Mouse (Mus musculus): ENCODE measurements around the gene Cryba2. TPM values are rescaled to one million over a fixed set of nuclear protein-coding genes. Genes with fewer than 3 reads are reported as not detected.

The Cryba2 gene
- polyA plus RNA-seq, 1 experiment from 2014 or later: 0.62 TPM

DNA sequence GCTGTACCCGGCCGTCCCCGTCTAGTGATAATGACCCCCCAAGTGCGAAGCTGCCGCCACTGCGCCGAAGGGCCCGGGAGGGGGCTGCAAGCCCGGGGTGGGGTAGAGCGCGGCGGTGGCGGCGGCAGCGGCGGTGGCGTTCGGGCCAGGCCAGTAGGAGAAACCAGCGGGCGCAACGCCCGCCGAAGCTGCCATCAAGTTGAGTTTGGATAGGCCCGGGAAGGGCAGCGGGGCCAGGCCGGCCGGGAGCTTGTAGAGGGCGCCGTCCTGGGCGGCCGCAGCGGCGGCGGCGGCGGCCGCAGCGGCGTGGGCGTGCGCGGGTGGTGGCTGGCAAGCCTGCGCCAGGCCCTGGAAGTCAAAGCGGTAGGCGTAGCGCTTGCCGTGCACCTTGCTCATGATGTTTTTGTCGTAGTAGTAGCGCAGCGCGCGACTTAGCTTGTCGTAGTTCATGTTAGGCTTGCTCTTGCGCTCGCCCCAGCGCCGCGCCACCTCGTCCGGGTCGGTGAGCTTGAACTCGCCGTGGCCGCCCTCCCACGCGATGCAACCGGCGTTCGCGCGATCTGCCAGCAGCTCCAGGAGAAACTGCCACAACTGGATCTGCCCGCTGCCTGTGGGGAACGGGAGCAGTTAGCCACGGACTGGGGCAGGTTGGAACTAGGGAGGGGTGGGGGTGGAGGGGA lies 10.7 kb downstream of the Cryba2 start:
- H3K9ac ChIP-seq (replicated peaks; ENCODE audit: low read length): 0 out of 2 replicates have a peak overlapping the region, but pooled peaks have one; percentile 18
- under 1% methylated on average over 63 of the region's 74 CpGs for WGBS

DNA sequence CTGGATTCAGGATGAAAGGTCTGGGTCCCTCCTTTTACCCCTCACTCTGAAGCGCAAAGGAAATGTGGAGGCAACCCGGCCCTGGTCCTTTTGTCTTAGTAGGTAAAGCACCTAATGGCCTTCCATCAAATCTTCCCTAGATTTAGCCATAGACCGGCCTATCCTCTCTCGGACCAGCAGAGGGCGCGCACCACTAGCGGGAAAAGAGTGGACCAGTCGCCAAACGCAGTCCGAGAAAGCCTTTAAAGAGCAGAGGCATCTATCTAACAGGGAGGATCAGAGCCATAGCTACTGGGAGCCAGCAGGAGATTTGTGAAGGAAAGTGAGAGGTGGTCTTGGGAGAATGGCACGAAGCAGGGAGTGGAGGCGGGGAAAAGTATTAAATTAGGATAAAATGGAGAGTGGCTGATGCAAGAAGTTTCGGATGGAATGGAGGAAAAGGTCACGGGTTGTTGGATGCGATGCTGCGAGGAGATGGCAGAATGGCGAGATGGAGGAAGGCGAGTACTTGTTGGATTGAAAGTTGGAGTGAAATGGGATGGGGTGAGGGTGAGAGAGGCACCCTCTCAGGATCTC lies 12.1 kb downstream of the Cryba2 start:
- WGBS: 2% methylated on average over 18 of the region's 18 CpGs
- no peaks in the 10 kb centered on the region for H3K9me3 ChIP-seq (replicated peaks; ENCODE audit: control insufficient read depth, low read length)
- H3K4me3 ChIP-seq (ENCODE audit: low read depth, low read length): no peak overlapping the region
- peaks cover 53% of the 10 kb centered on the region for H3K27me3 ChIP-seq (ENCODE audit: control insufficient read depth, insufficient read depth, low read length)
- H3K9ac ChIP-seq (replicated peaks; ENCODE audit: low read length): no peak overlapping the region
- no peak for ATAC-seq (replicated peaks; ENCODE audit: insufficient number of reproducible peaks, low FRiP score, low TSS enrichment, low read depth)
- H3K27ac ChIP-seq (replicated peaks; ENCODE audit: low read depth, low read length): no peak overlapping the region
- DNase-seq (ENCODE audit: low spot score): peak; percentile 87
- no peak overlapping the region for H3K4me2 ChIP-seq (ENCODE audit: low read depth, low read length)
- H3K4me1 ChIP-seq (ENCODE audit: control insufficient read depth, insufficient read depth, low read length): peaks cover 10% of the 10 kb centered on the region
- no peaks in the 10 kb centered on the region for H3K36me3 ChIP-seq (replicated peaks; ENCODE audit: control insufficient read depth, insufficient read depth, low read depth, low read length)

More for the DNA sequence above, 10.7 kb downstream of the Cryba2 start:
- DNase-seq (ENCODE audit: low spot score): no peak
- Histone ChIP-seq H3K27ac (replicated peaks; ENCODE audit: low read depth, low read length) (no peak overlapping the region), H3K4me3 (ENCODE audit: low read depth, low read length) (peak overlapping the region; percentile 21), H3K9me3 (replicated peaks; ENCODE audit: control insufficient read depth, low read length) (no peaks in the 10 kb centered on the region), H3K36me3 (replicated peaks; ENCODE audit: control insufficient read depth, insufficient read depth, low read depth, low read length) (no peaks in the 10 kb centered on the region), H3K4me2 (ENCODE audit: low read depth, low read length) (peak overlapping the region; percentile 61), H3K4me1 (ENCODE audit: control insufficient read depth, insufficient read depth, low read length) (peaks cover 10% of the 10 kb centered on the region), H3K27me3 (ENCODE audit: control insufficient read depth, insufficient read depth, low read length) (peaks cover 65% of the 10 kb centered on the region)
- ATAC-seq (replicated peaks; ENCODE audit: insufficient number of reproducible peaks, low FRiP score, low TSS enrichment, low read depth): no peak

DNA sequence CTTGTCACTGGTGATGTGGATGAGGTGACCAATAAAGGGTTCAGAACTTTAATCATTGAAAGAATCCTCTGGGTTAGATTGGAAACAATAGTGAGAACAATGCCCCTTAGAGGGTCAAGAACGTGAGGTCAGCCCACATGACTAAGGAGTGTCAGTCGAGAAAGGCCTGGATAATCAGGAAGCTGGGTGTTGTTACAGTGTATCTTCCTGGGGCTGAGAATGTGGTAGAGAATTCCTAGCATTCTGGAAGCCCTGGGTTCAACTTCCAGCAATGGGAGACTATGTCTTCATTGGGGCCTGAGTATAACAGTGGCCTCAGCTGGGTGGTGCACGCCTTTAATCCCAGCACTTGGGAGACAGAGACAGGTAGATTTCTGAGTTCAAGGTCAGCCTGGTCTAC lies 15.7 kb downstream of the Cryba2 start:
- Histone ChIP-seq H3K9ac (replicated peaks; ENCODE audit: low read length) (no peak overlapping the region), H3K36me3 (replicated peaks; ENCODE audit: control insufficient read depth, insufficient read depth, low read depth, low read length) (no peaks in the 10 kb centered on the region), H3K4me1 (ENCODE audit: control insufficient read depth, insufficient read depth, low read length) (peaks cover 3% of the 10 kb centered on the region; the same call in 1 of the 2 replicates), H3K27ac (replicated peaks; ENCODE audit: low read depth, low read length) (no peak overlapping the region), H3K27me3 (ENCODE audit: control insufficient read depth, insufficient read depth, low read length) (peaks cover 17% of the 10 kb centered on the region), H3K9me3 (replicated peaks; ENCODE audit: control insufficient read depth, low read length) (no peaks in the 10 kb centered on the region), H3K4me2 (ENCODE audit: low read depth, low read length) (no peak overlapping the region), H3K4me3 (ENCODE audit: low read depth, low read length) (no peak overlapping the region)
- 56% methylated on average over 3 of the region's 3 CpGs for WGBS
- DNase-seq (ENCODE audit: low spot score) (no peak), ATAC-seq (replicated peaks; ENCODE audit: insufficient number of reproducible peaks, low FRiP score, low TSS enrichment, low read depth) (no peak)

DNA sequence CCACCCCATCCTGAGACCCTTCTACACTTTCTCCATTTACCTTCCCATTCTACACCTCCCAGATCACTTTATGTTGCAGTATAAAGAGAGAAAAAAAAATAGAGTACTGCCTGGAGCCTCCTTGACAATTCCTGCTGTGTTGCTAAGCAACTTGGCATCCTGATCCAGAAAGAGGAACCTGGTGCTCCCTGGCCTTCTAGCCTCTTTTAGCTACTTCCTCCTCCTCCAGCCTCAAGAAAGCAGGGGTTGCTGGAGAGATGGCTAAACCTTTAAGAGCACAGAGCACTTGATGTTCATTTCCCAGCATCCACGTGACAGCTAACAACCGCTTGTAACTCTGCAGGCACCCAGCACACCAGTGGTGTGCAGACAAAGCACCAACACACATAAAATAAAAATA lies 20.7 kb downstream of the Cryba2 start:
- H3K27ac ChIP-seq (replicated peaks; ENCODE audit: low read depth, low read length): no peak overlapping the region
- no peak overlapping the region for H3K4me2 ChIP-seq (ENCODE audit: low read depth, low read length)
- ATAC-seq (replicated peaks; ENCODE audit: insufficient number of reproducible peaks, low FRiP score, low TSS enrichment, low read depth): no peak
- 73% methylated on average over 2 of the region's 2 CpGs for WGBS
- no peak for DNase-seq (ENCODE audit: low spot score)
- no peak overlapping the region for H3K4me3 ChIP-seq (ENCODE audit: low read depth, low read length)
- H3K9me3 ChIP-seq (replicated peaks; ENCODE audit: control insufficient read depth, low read length): no peaks in the 10 kb centered on the region
- no peaks in the 10 kb centered on the region for H3K4me1 ChIP-seq (ENCODE audit: control insufficient read depth, insufficient read depth, low read length)
- H3K27me3 ChIP-seq (ENCODE audit: control insufficient read depth, insufficient read depth, low read length): no peaks in the 10 kb centered on the region
- no peak overlapping the region for H3K9ac ChIP-seq (replicated peaks; ENCODE audit: low read length)
- H3K36me3 ChIP-seq (replicated peaks; ENCODE audit: control insufficient read depth, insufficient read depth, low read depth, low read length): no peaks in the 10 kb centered on the region

DNA sequence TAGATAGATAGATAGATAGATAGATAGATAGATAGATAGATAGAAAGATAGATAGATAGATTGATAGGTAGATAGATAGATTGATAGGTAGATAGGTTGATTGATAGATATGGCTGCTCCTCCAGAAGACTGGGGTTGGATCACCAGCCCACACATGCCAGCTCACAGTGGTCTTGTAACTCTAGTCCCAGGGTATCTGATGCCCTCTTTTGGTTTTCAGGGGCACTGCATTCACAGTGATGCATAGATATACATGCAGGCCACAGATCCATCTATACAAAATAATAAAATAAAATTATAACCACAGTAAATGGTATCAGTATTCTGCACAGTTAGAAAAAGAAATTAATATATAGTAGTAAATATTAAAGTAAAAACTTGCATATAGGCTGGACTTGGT lies 31.2 kb downstream of the Cryba2 start:
- H3K27me3 ChIP-seq (ENCODE audit: control insufficient read depth, insufficient read depth, low read length): peaks cover 22% of the 10 kb centered on the region
- no peaks in the 10 kb centered on the region for H3K9me3 ChIP-seq (replicated peaks; ENCODE audit: control insufficient read depth, low read length)
- H3K36me3 ChIP-seq (replicated peaks; ENCODE audit: control insufficient read depth, insufficient read depth, low read depth, low read length): no peaks in the 10 kb centered on the region
- no peak overlapping the region for H3K4me2 ChIP-seq (ENCODE audit: low read depth, low read length)
- H3K27ac ChIP-seq (replicated peaks; ENCODE audit: low read depth, low read length): no peak overlapping the region
- H3K4me1 ChIP-seq (ENCODE audit: control insufficient read depth, insufficient read depth, low read length): peaks cover 2% of the 10 kb centered on the region; the same call in 1 of the 2 replicates
- DNase-seq (ENCODE audit: low spot score): no peak
- ATAC-seq (replicated peaks; ENCODE audit: insufficient number of reproducible peaks, low FRiP score, low TSS enrichment, low read depth): no peak
- no peak overlapping the region for H3K9ac ChIP-seq (replicated peaks; ENCODE audit: low read length)
- H3K4me3 ChIP-seq (ENCODE audit: low read depth, low read length): no peak overlapping the region

DNA sequence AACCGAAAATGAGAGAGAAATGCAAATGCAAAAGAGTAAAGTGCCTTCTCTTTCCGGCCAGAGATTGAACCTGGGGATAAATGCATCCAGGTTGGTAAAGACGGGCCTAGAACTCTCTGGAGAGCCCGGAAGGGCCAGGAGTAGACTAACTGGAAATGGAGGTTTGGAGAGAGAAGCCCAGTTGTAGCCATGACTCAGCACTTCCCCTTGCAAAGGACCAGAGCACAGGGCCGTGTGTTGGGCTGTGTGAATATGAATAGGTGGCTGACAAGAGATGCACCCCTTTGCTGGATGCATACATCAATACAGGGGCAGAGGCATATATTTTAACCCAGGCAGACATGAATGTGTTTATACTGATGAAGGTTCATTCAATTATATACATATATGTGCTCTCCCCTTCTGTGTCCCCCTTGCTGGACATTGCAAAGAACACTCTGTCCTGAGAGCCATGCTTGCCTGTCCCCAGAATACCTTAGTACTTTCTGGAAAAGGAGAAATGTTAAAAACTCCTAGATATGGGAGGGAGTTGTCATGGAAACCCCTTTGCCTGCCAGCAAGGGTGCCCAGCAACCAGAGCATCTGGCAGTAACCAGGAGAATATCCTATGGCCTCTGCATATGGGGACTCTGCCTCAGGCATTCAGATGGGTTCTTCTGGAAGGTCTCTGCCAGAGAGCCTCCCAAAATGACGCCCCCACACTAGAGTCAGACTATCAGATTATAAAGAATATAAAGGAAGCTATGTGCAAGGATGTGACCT lies 33.5 kb downstream of the Cryba2 start:
- Histone ChIP-seq H3K4me1 (ENCODE audit: control insufficient read depth, insufficient read depth, low read length) (peaks cover 2% of the 10 kb centered on the region; the same call in 1 of the 2 replicates), H3K27ac (replicated peaks; ENCODE audit: low read depth, low read length) (no peak overlapping the region), H3K4me2 (ENCODE audit: low read depth, low read length) (no peak overlapping the region), H3K27me3 (ENCODE audit: control insufficient read depth, insufficient read depth, low read length) (peaks cover 41% of the 10 kb centered on the region), H3K36me3 (replicated peaks; ENCODE audit: control insufficient read depth, insufficient read depth, low read depth, low read length) (no peaks in the 10 kb centered on the region), H3K9me3 (replicated peaks; ENCODE audit: control insufficient read depth, low read length) (no peaks in the 10 kb centered on the region), H3K4me3 (ENCODE audit: low read depth, low read length) (no peak overlapping the region), H3K9ac (replicated peaks; ENCODE audit: low read length) (no peak overlapping the region)
- ATAC-seq (replicated peaks; ENCODE audit: insufficient number of reproducible peaks, low FRiP score, low TSS enrichment, low read depth): no peak
- 33% methylated on average over 6 of the region's 6 CpGs for WGBS
- no peak for DNase-seq (ENCODE audit: low spot score)

DNA sequence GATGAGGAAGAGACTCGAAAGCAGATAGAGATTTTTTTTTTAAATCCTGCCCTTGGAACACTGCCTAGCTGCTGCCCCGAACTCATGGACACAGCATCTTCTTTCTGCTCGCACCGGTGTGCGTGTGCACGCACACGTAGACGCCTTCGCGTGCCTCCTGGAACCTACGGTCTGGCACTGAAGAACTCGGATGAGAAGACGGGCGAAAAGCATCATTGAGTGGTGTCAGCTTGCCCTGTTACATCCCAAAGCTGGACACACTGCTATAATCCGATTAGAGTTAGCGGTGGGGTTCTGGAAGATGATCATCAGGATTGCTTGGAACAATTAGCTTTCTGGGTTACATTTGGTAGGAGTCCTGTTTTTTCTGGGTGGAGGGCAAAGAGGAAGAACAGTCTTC lies 34.1 kb downstream of the Cryba2 start:
- Histone ChIP-seq H3K36me3 (replicated peaks; ENCODE audit: control insufficient read depth, insufficient read depth, low read depth, low read length) (no peaks in the 10 kb centered on the region), H3K4me2 (ENCODE audit: low read depth, low read length) (peak overlapping the region; percentile 56; the same call in 1 of the 2 replicates), H3K27me3 (ENCODE audit: control insufficient read depth, insufficient read depth, low read length) (peaks cover 41% of the 10 kb centered on the region), H3K4me1 (ENCODE audit: control insufficient read depth, insufficient read depth, low read length) (peaks cover 2% of the 10 kb centered on the region; the same call in 1 of the 2 replicates), H3K27ac (replicated peaks; ENCODE audit: low read depth, low read length) (no peak overlapping the region), H3K4me3 (ENCODE audit: low read depth, low read length) (peak overlapping the region; percentile 26; the same call in 1 of the 2 replicates), H3K9ac (replicated peaks; ENCODE audit: low read length) (no peak overlapping the region), H3K9me3 (replicated peaks; ENCODE audit: control insufficient read depth, low read length) (no peaks in the 10 kb centered on the region)
- no peak for DNase-seq (ENCODE audit: low spot score)
- WGBS: 5% methylated on average over 16 of the region's 16 CpGs
- no peak for ATAC-seq (replicated peaks; ENCODE audit: insufficient number of reproducible peaks, low FRiP score, low TSS enrichment, low read depth)

All from embryonic facial prominence, embryonic 11.5 days (tissue).